Mouse (Mus musculus) limb, embryonic 11.5 days (tissue): Measurements from ENCODE around the gene Etv1. TPM values are rescaled to one million over a fixed set of nuclear protein-coding genes. Genes with fewer than 3 reads are reported as not detected.

Experiments
- ATAC-seq: fragments of 200-750 bp; cut with Nextera tagmentation; 2 replicates; pipeline ENCODE4 v1.8.0; 2017; ENCODE audit warnings: low read depth; ENCODE audit not compliant: insufficient number of reproducible peaks, low FRiP score, low TSS enrichment
- DNase-seq: peaks from one replicate; pipeline ENCODE4 v3.0.0-alpha.2; 2015; ENCODE audit warnings: low spot score
- H3K27ac ChIP-seq: fragments of 300-500 bp; sonication (generic); replicated peaks from 2 replicates; pipeline ENCODE4 v1.5.1; 2014; ENCODE audit warnings: low read depth, mild to moderate bottlenecking, low read length
- H3K27me3 ChIP-seq: fragments of 300-500 bp; sonication (generic); 2 replicates; pipeline ENCODE4 v1.6.1; 2014; ENCODE audit warnings: mild to moderate bottlenecking, low read length, mixed read lengths; ENCODE audit not compliant: control insufficient read depth, insufficient read depth
- H3K36me3 ChIP-seq: fragments of 300-500 bp; sonication (generic); 2 replicates; pipeline ENCODE4 v1.6.1; 2014; ENCODE audit warnings: mild to moderate bottlenecking, low read length, moderate library complexity, mixed read lengths; ENCODE audit not compliant: control insufficient read depth, insufficient read depth
- H3K4me1 ChIP-seq: fragments of 300-500 bp; sonication (generic); 2 replicates; pipeline ENCODE4 v1.6.1; 2014; ENCODE audit warnings: low read length, mixed read lengths; ENCODE audit not compliant: control insufficient read depth, insufficient read depth
- H3K4me2 ChIP-seq: fragments of 300-500 bp; sonication (generic); 2 replicates; pipeline ENCODE4 v1.6.1; 2014; ENCODE audit warnings: low read depth, mild to moderate bottlenecking, moderate library complexity; ENCODE audit not compliant: severe bottlenecking
- H3K4me3 ChIP-seq: fragments of 300-500 bp; sonication (generic); 2 replicates; pipeline ENCODE4 v1.5.1; 2014; ENCODE audit warnings: low read depth, low read length
- H3K9ac ChIP-seq: fragments of 300-500 bp; sonication (generic); 2 replicates; pipeline ENCODE4 v1.6.1; 2014; ENCODE audit warnings: mild to moderate bottlenecking, low read length
- H3K9me3 ChIP-seq: fragments of 300-500 bp; sonication (generic); 2 replicates; pipeline ENCODE4 v1.6.1; 2016; ENCODE audit warnings: low read length; ENCODE audit not compliant: control insufficient read depth
- WGBS: fragments of 180-500 bp; shearing (Covaris S2); extraction: QIAGEN DNeasy Blood & Tissue Kit; methylation state at CpG from one replicate; pipeline ENCODE4 v1.1.7; 2014; 5-methylcytosine and 5-hydroxymethylcytosine counted together
- polyA plus RNA-seq: library from polyadenylated mRNA; unstranded; fragments of >200 nt; fragmentation: Nextera tagmentation; extraction: Ambion mirVana; gene quantifications from 2 replicates; pipeline ENCODE4 v1.2.1, GENCODE M21; 2014

Gene Etv1
- polyA plus RNA-seq, 1 experiment from 2014 or later = 15.6 TPM

DNA sequence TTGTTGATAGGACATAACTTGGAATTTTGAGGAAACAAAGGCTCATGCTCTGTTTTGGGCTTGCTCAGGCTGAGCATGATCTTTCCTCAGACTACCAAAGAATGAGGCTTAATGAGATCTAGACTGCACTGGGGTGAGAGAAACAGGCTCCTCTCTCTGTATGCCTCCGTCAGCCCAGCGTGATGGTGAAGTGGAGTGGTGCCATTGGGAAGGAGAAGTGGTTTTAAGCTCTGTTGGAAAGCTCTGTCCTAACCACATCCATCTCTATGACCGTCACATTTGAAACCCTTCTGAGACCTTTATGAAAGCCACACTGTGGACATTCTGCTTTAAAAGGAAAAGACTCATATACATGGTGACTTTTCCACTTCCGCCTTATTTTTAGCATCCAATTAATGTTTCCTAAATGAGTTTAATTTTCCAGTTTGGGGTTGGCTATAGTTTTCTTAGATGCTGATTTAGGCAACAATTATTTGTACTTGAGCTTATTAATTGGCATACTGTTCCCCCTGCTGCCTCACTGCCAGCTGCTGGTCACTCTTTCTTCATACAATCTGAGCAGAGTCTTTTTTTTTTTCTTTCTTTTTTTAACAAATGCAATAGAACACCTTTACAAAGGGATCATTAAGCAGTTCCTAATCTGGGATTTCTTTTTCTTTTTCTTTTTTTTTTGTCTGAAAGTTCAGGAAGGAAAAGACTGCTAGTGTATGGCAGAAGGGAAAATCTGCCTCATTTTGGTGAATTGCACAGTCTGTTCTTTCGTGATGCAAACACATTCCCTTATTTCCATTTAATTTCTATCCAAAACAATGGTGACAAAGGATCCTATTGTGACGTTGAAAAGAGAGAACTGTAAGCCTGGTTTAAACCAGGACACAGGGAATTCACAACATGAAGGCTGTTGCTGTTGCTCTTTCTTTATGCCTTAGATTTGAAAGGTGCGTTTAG lies 81.3 kb downstream of the Etv1 start:
- Histone ChIP-seq H3K36me3 (no peaks in the 10 kb centered on the region), H3K27me3 (no peaks in the 10 kb centered on the region), H3K27ac (no peak overlapping the region), H3K9ac (no peak overlapping the region), H3K4me2 (no peak overlapping the region), H3K4me1 (no peaks in the 10 kb centered on the region), H3K9me3 (no peaks in the 10 kb centered on the region), H3K4me3 (no peak overlapping the region)
- 86% methylated on average over 7 of the region's 7 CpGs for WGBS
- ATAC-seq = no peak
- no peak for DNase-seq

DNA sequence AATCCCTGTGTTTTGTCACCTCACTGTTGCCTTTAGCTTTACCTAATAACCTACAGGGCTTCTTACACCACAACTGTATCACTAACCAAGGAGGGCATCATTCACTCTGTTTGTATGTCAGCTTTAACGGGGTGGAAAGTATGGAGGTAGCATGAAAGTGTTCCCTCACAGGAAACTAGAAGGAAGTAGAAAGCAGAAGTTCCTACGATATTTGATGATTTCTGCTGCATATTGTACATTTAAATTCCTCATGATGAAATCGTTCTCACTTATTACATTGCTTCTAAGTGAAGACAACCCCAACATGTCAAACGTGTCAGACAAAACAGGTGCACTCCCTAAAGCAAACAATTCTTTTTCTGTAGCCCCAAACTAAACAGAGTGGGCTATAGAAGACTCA lies 84.2 kb downstream of the Etv1 start:
- Histone ChIP-seq H3K36me3 (no peaks in the 10 kb centered on the region), H3K27ac (no peak overlapping the region), H3K4me1 (no peaks in the 10 kb centered on the region), H3K4me2 (no peak overlapping the region), H3K9ac (no peak overlapping the region), H3K4me3 (no peak overlapping the region), H3K9me3 (no peaks in the 10 kb centered on the region), H3K27me3 (no peaks in the 10 kb centered on the region)
- DNase-seq (no peak), ATAC-seq (no peak)
- WGBS = 88% methylated on average over 4 of the region's 4 CpGs

DNA sequence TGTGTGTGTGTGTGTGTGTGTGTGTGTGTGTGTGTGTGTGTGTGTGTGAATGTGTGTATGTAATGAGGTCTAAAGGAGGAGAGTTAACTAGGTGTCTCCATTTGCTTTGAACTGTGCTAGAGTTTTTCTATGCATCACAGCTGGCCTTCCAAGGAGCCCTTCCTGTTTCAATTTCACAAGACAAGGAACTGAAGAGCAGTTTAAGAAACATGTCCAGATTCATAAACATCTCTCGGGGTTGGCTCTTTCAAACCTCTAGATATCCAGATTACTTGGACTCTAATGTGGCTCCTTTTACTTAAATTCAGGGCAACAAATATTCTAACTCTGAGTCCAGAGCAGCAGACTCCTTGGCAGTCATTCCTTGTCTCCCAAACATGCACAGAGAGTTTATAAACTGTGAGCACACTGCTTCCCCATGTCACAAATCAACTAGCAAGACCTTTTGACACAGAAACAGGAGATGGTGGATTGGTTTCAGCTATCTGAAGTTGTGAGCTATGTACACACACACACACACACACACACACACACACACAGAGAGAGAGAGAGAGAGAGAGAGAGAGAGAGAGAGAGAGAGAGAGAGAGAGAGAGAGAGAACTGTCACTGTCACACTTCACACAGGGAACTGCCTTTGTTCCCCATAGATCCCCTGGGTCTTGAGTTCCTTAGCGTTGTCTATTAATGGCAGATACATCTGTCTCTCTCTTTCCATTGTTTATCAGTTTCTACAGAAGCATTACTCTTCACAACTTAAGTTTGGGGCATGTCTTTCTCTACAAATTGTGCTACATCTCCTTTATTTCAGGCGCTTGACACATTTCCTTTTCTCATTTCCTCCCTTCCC lies 85.0 kb downstream of the Etv1 start:
- DNase-seq (no peak), ATAC-seq (no peak)
- H3K9me3 ChIP-seq = no peaks in the 10 kb centered on the region
- 85% methylated on average over 3 of the region's 3 CpGs for WGBS
- no peaks in the 10 kb centered on the region for H3K36me3 ChIP-seq
- no peaks in the 10 kb centered on the region for H3K4me1 ChIP-seq
- H3K9ac ChIP-seq = no peak overlapping the region
- no peaks in the 10 kb centered on the region for H3K27me3 ChIP-seq
- no peak overlapping the region for H3K27ac ChIP-seq
- H3K4me3 ChIP-seq = no peak overlapping the region
- no peak overlapping the region for H3K4me2 ChIP-seq

DNA sequence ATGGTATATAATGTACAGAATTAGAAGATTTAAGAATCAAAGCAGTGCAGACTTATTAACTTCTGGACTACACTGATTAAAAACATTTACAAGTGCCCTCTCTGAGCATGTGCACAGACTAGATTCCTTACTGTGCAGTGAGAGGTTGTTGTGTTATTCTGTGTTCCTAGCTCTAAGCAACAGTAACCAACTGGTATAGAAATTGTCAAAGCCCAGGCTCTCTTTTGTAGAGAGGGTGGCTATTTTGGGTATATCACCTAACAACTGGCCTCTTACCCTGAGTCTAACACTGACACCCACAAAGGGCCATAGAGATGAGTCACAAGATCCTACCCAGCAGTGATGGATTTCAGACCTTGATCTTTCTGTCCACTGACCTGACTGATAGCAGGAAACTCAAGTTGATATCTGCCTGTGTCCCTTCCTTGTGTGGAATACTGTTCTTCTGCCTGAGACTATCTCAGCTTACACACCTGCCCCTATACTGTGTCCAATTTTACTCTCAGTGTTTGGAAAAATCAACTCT lies 95.4 kb downstream of the Etv1 start:
- Histone ChIP-seq H3K4me3 (no peak overlapping the region), H3K4me2 (no peak overlapping the region), H3K36me3 (no peaks in the 10 kb centered on the region), H3K9me3 (no peaks in the 10 kb centered on the region), H3K27me3 (no peaks in the 10 kb centered on the region), H3K27ac (no peak overlapping the region), H3K9ac (no peak overlapping the region), H3K4me1 (no peaks in the 10 kb centered on the region)
- ATAC-seq (no peak), DNase-seq (no peak)

DNA sequence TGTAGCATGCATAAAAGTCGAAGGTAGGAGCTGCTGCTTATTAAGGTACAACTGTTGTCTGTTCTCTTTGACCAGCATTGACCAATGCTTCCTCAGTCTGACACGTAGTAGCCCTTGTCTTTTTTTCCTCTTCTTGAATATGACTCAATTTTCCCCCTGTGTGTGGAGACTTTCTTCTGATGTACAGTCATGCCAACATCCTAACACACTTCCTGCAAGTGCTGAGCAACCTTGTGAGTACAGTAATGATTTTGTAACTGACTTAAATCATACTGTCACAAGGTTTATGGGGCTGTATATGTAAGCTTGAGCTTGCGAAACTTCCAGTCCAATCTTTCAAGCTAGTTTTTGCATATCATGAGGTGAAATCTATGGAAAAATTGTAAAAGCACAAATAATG lies 125.3 kb downstream of the Etv1 start:
- WGBS = 85% methylated on average over 3 of the region's 3 CpGs
- no peaks in the 10 kb centered on the region for H3K4me1 ChIP-seq
- no peak overlapping the region for H3K4me3 ChIP-seq
- H3K36me3 ChIP-seq = no peaks in the 10 kb centered on the region
- no peaks in the 10 kb centered on the region for H3K27me3 ChIP-seq
- no peak for DNase-seq
- H3K4me2 ChIP-seq = no peak overlapping the region
- ATAC-seq = no peak
- H3K27ac ChIP-seq = no peak overlapping the region
- H3K9me3 ChIP-seq = no peaks in the 10 kb centered on the region
- no peak overlapping the region for H3K9ac ChIP-seq

DNA sequence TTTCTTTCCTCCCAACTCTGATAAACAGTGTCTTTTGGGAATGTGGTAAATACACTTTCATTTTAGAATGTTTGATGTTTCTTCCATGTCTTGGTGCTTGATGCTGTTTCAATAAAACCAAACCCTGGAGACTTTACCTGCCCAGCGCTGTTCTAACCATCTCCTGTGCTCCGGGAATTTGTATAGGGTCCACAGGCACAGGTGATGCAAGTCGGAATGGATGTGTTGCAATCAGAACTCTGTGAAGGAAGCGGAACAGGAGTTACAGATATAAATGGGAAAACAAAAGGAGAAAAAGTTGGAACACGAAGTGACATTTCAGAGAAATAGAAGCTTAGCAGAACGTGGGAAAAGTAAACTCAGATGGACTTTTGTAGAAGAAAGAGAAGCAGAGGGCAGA lies 127.1 kb downstream of the Etv1 start:
- H3K9me3 ChIP-seq = no peaks in the 10 kb centered on the region
- no peaks in the 10 kb centered on the region for H3K27me3 ChIP-seq
- no peak overlapping the region for H3K4me3 ChIP-seq
- no peak overlapping the region for H3K27ac ChIP-seq
- WGBS = 91% methylated on average over 6 of the region's 6 CpGs
- H3K4me2 ChIP-seq = no peak overlapping the region
- H3K9ac ChIP-seq = no peak overlapping the region
- no peaks in the 10 kb centered on the region for H3K36me3 ChIP-seq
- DNase-seq (no peak), ATAC-seq (no peak)
- no peaks in the 10 kb centered on the region for H3K4me1 ChIP-seq

DNA sequence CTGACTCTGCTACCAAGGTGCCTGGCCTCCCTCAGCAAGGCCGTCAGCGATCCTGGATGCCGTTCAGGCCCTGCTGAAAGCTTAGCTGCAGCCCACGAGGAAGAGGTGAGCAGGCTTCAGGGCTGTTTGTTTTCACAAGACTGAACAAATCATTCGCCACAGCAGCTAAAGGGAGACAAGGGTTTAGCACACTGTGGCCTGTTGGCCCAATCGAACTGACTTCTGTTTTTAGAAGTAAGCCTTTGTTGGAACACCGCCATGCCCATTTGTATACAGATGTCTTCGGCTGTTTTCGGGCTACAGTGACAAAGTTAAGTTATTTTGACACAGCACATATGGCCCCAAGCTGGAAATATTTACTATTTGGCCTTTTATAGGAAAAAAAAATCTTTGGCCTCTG lies 127.6 kb downstream of the Etv1 start:
- no peak overlapping the region for H3K27ac ChIP-seq
- no peak overlapping the region for H3K4me2 ChIP-seq
- ATAC-seq (no peak), DNase-seq (peak; percentile 21)
- H3K9me3 ChIP-seq = no peaks in the 10 kb centered on the region
- H3K36me3 ChIP-seq = no peaks in the 10 kb centered on the region
- no peaks in the 10 kb centered on the region for H3K27me3 ChIP-seq
- no peak overlapping the region for H3K4me3 ChIP-seq
- 66% methylated on average over 9 of the region's 9 CpGs for WGBS
- H3K9ac ChIP-seq = no peak overlapping the region
- H3K4me1 ChIP-seq = no peaks in the 10 kb centered on the region

DNA sequence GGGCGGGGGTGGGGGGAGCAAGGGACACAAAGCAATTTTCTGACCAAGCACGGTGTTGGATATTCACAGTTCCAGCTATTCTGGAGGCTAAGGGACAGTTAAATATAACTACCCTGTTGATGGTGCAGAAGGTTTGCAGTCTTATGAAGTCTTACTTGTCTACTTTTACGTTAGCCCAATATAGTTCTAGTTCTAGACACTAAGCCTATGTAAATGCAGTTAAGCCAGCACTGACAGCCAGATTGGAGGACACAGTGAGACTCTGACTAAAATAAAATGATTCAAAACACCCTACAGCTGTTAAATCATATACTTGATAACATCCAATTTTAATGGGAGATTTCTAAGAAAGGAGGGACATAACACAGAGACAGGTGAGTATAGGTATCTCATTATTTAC lies 129.8 kb downstream of the Etv1 start:
- Histone ChIP-seq H3K4me3 (no peak overlapping the region), H3K4me1 (no peaks in the 10 kb centered on the region), H3K27ac (no peak overlapping the region), H3K36me3 (no peaks in the 10 kb centered on the region), H3K9me3 (no peaks in the 10 kb centered on the region), H3K9ac (no peak overlapping the region), H3K27me3 (no peaks in the 10 kb centered on the region), H3K4me2 (no peak overlapping the region)
- no peak for ATAC-seq
- no peak for DNase-seq
- WGBS = 91% methylated on average over 3 of the region's 3 CpGs
